Mouse (Mus musculus) Patski (cell line): Measurements from ENCODE around the gene Ren1. TPM values are rescaled to one million over a fixed set of nuclear protein-coding genes. Genes with fewer than 3 reads are reported as not detected.

Source experiments
- ATAC-seq: fragments of 100-300 bp; one replicate; pipeline ENCODE4 v1.8.0; 2021
- CTCF ChIA-PET: fragments of 350-600 bp; sonication (Branson Sonifier 250); formaldehyde crosslinking; loops from one replicate; lab custom pipeline; 2022; ENCODE audit warnings: inconsistent platforms; lab: Charles Lee
- POLR2A ChIA-PET: fragments of 350-600 bp; sonication (Branson Sonifier 250); formaldehyde crosslinking; loops from one replicate; lab custom pipeline; 2022; ENCODE audit warnings: antibody characterized with exemption, inconsistent platforms; lab: Charles Lee
- DNase-seq: peaks from one replicate; pipeline ENCODE4 v3.0.0-alpha.2; 2011; ENCODE audit warnings: low read depth, low spot score
- H3K27me3 ChIP-seq: fragments of 371-371 bp; one replicate; pipeline ENCODE4 v1.5.1; 2021
- CTCF ChIP-seq: fragments of 100-300 bp; IDR thresholded peaks from one replicate; pipeline ENCODE4 v1.5.1; 2021
- in situ Hi-C: fragments of 300-500 bp; cut with MboI; formaldehyde crosslinking; loops from 3 replicates; pipeline ENCODE4 v1.11.1; 2018; ENCODE audit warnings: low pct_unique_long_range_greater_than_20kb, mixed read lengths
- polyA plus RNA-seq: library from polyadenylated mRNA; unstranded; gene quantifications from one replicate; pipeline ENCODE4 v1.2.3, GENCODE M21; 2021

The Ren1 gene
- polyA plus RNA-seq, 1 experiment from 2014 or later: not detected

GRCm38 (mm10) chr1:133404005-133404404, 53.7 kb downstream of the Ren1 start:
- TF ChIP-seq CTCF: no peak
- ATAC-seq (no peak), DNase-seq (no peak)
- in situ Hi-C loops: no loop called here
- CTCF ChIA-PET: interaction anchor here (1.4 kb wide), 1 partner anchor 24 kb away, joined by 3 read pairs; no protein-coding TSS in a partner anchor
- no peaks in the 10 kb centered on the region for H3K27me3 ChIP-seq
- POLR2A ChIA-PET: no interaction called here

DNA sequence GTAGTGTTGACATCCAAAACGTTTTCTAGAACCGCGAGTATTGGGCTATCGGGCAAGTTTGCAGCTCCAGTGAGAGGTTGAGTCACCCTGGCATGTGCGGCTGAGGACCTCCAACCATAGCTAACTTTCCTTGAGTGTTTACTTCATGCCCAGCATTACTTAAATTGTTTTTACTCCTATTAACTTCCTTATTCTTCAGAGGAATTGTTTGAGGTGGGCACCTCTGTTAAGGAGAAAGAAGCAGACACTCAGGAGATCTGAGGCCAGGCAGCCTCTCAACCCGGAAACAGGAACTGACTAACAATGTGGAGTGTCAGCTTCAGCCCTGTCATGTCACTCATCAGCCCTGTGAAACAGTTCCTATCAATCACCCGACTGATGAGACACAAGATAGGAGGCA, 56.3 kb downstream of the Ren1 start:
- TF ChIP-seq CTCF: no peak
- DNase-seq: no peak
- CTCF ChIA-PET: no interaction called here
- no peak for ATAC-seq
- H3K27me3 ChIP-seq: no peaks in the 10 kb centered on the region
- in situ Hi-C loops: no loop called here
- POLR2A ChIA-PET: no interaction called here

DNA sequence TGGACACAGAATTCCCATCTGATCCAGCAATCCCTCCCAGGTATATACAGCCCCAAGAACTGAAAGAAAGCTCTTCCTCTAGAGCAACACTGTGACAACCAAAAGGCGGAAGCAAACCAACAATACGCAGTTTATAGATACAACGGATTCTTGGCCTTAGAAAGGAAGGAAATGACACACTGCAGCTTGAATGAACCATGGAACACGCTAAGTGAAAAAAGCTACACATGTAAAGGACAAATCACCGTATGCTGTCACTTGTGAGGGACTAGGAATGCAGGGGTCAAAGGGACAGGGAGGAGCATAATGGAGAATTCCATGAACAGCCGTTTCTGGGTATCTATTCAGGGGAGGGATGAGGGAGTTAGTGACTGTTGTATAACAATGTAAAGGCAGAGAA, 57.1 kb downstream of the Ren1 start:
- no peak for TF ChIP-seq CTCF
- H3K27me3 ChIP-seq: no peaks in the 10 kb centered on the region
- ChIA-PET POLR2A (no interaction called here), CTCF (no interaction called here)
- in situ Hi-C loops: no loop called here
- DNase-seq (no peak), ATAC-seq (no peak)

GRCm38 (mm10) chr1:133408321-133408720, 58.0 kb downstream of the Ren1 start:
- POLR2A ChIA-PET: no interaction called here
- CTCF ChIA-PET: interaction anchor here (1.4 kb wide), 1 partner anchor 23 kb away, joined by 4 read pairs; no protein-coding TSS in a partner anchor
- DNase-seq (no peak), ATAC-seq (no peak)
- no peaks in the 10 kb centered on the region for H3K27me3 ChIP-seq
- in situ Hi-C loops: no loop called here
- TF ChIP-seq CTCF: no peak

- ChIA-PET POLR2A (no interaction called here), CTCF (interaction anchor here (1.4 kb wide), 1 partner anchor 24 kb away, joined by 4 read pairs; no protein-coding TSS in a partner anchor)
- TF ChIP-seq CTCF: no peak
- no peaks in the 10 kb centered on the region for H3K27me3 ChIP-seq
- DNase-seq: no peak
- ATAC-seq: no peak
- in situ Hi-C loops: no loop called here
Observed at GRCm38 (mm10) chr1:133408880-133409516, 58.7 kb downstream of the Ren1 start.

DNA sequence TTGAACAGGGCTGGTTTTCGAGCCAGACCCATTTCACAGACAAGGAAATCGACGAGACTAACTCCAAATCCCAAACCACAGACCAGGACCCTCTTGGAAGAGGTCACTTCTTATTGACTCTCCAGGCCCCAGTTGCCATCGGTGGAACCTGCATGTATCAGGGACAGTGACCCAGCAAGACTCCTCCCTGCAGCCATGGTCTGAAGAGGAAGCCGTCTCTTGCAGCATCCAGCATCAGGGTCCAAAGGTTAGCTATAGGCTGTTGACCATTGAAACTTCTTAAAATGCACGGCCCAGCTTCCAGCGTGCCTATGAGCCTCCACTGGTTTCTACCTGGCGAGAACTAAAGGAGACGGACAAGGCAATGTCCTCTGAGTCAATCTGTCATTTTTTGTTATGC, 59.5 kb downstream of the Ren1 start:
- in situ Hi-C loops: no loop called here
- DNase-seq: no peak
- ChIA-PET POLR2A (no interaction called here), CTCF (interaction anchor here (1.2 kb wide), 1 partner anchor 25 kb away, joined by 4 read pairs; no protein-coding TSS in a partner anchor)
- no peaks in the 10 kb centered on the region for H3K27me3 ChIP-seq
- no peak for ATAC-seq
- no peak for TF ChIP-seq CTCF

Other genes with a start within 250 kb of the Ren1 start
- gene Ppp1r15b, start 219.4 kb upstream of the Ren1 start, polyA plus RNA-seq: 44.2 TPM
- gene Plekha6, start 186.3 kb upstream of the Ren1 start, polyA plus RNA-seq: 17.6 TPM
- 6.9 TPM for gene Golt1a, start 40.7 kb upstream of the Ren1 start, polyA plus RNA-seq
- not detected for gene Kiss1, start 28.6 kb upstream of the Ren1 start, polyA plus RNA-seq
- 0.51 TPM for gene Etnk2, start 13.1 kb downstream of the Ren1 start, polyA plus RNA-seq
- 11.3 TPM for gene Sox13, start 73.9 kb downstream of the Ren1 start, polyA plus RNA-seq